Mouse (Mus musculus) frontal cortex, postnatal 10 days (tissue): ENCODE measurements around the gene Cplx1.
A peak's percentile ranks its signal among the peaks of the same experiment; 100 is the strongest.

Experiments
- DNase-seq, 2 experiments: peaks; one replicate each; pipeline ENCODE4 v3.0.0; 2022; ENCODE audit warnings: low spot score in 2 of 2, mixed read lengths in 1 of 2

Gene Cplx1

GRCm38 (mm10) chr5:108549489-108550206, at the start of gene Cplx1:
TSS of gene Cplx1 (minus strand) at chr5:108550024.
- DNase-seq = peak; percentile 44 to 71

GRCm38 (mm10) chr5:108581361-108581891, 31.6 kb upstream of the Cplx1 start:
- DNase-seq = no peak

- DNase-seq = no peak
Measured at GRCm38 (mm10) chr5:108573054-108573453, 23.2 kb upstream of the Cplx1 start.

- no peak for DNase-seq
Measured at GRCm38 (mm10) chr5:108570991-108571390, 21.2 kb upstream of the Cplx1 start.

GRCm38 (mm10) chr5:108567104-108567503, 17.3 kb upstream of the Cplx1 start:
- no peak for DNase-seq

GRCm38 (mm10) chr5:108566523-108566922, 16.7 kb upstream of the Cplx1 start:
- no peak for DNase-seq

GRCm38 (mm10) chr5:108565381-108565780, 15.6 kb upstream of the Cplx1 start:
- DNase-seq = no peak

GRCm38 (mm10) chr5:108564346-108564745, 14.5 kb upstream of the Cplx1 start:
- DNase-seq = no peak

GRCm38 (mm10) chr5:108562483-108562882, 12.7 kb upstream of the Cplx1 start:
- no peak for DNase-seq

- DNase-seq = no peak
Measured at GRCm38 (mm10) chr5:108556986-108557385, 7.2 kb upstream of the Cplx1 start.

- no peak for DNase-seq
Measured at GRCm38 (mm10) chr5:108554041-108554440, 4.2 kb upstream of the Cplx1 start.

- DNase-seq = no peak
Measured at GRCm38 (mm10) chr5:108550207-108550594, 377 bp upstream of the Cplx1 start.

- no peak for DNase-seq
Measured at GRCm38 (mm10) chr5:108549137-108549488, 711 bp downstream of the Cplx1 start.

GRCm38 (mm10) chr5:108547636-108548035, 2.2 kb downstream of the Cplx1 start:
- no peak for DNase-seq

GRCm38 (mm10) chr5:108543516-108544291, 6.1 kb downstream of the Cplx1 start:
- DNase-seq = no peak

GRCm38 (mm10) chr5:108534188-108534587, 15.6 kb downstream of the Cplx1 start:
- DNase-seq = no peak

- no peak for DNase-seq
Measured at GRCm38 (mm10) chr5:108522597-108522996, 27.2 kb downstream of the Cplx1 start.

- DNase-seq = no peak
Measured at GRCm38 (mm10) chr5:108521896-108522295, 27.9 kb downstream of the Cplx1 start.

- no peak for DNase-seq
Measured at GRCm38 (mm10) chr5:108521016-108521415, 28.8 kb downstream of the Cplx1 start.

GRCm38 (mm10) chr5:108520153-108520552, 29.7 kb downstream of the Cplx1 start:
- DNase-seq = no peak

- DNase-seq = no peak
Measured at GRCm38 (mm10) chr5:108518951-108519350, 30.9 kb downstream of the Cplx1 start.

GRCm38 (mm10) chr5:108518106-108518885, 31.5 kb downstream of the Cplx1 start:
- no peak for DNase-seq
